Mouse (Mus musculus) neural tube, embryonic 14.5 days (tissue): ENCODE results near the gene Mvb12b. TPM values are rescaled to one million over a fixed set of nuclear protein-coding genes. Genes with fewer than 3 reads are reported as not detected.
A peak's percentile ranks its signal among the peaks of the same experiment; 100 is the strongest.

Experiments
- ATAC-seq: fragments of 200-750 bp; cut with Nextera tagmentation; 2 replicates; pipeline ENCODE4 v1.8.0; 2017; ENCODE audit warnings: low read depth, mild to moderate bottlenecking, moderate TSS enrichment, moderate library complexity
- H3K27ac ChIP-seq: fragments of 300-500 bp; sonication (generic); 2 replicates; pipeline ENCODE4 v1.5.1; 2014; ENCODE audit warnings: low read depth, mild to moderate bottlenecking, control low read depth, low read length, moderate library complexity, mixed read lengths
- H3K27me3 ChIP-seq: fragments of 300-500 bp; sonication (generic); 2 replicates; pipeline ENCODE4 v1.6.1; 2014; ENCODE audit warnings: low read length; ENCODE audit not compliant: control insufficient read depth, insufficient read depth
- H3K36me3 ChIP-seq: fragments of 300-500 bp; sonication (generic); 2 replicates; pipeline ENCODE4 v1.6.1; 2014; ENCODE audit warnings: low read length, mixed read lengths; ENCODE audit not compliant: control insufficient read depth, insufficient read depth
- H3K4me1 ChIP-seq: fragments of 300-500 bp; sonication (generic); 2 replicates; pipeline ENCODE4 v1.6.1; 2014; ENCODE audit warnings: low read length; ENCODE audit not compliant: control insufficient read depth, insufficient read depth
- H3K4me2 ChIP-seq: fragments of 300-500 bp; sonication (generic); 2 replicates; pipeline ENCODE4 v1.6.1; 2014; ENCODE audit warnings: mild to moderate bottlenecking, low read depth, low read length, control low read depth
- H3K4me3 ChIP-seq: fragments of 300-500 bp; sonication (generic); 2 replicates; pipeline ENCODE4 v1.5.1; 2014; ENCODE audit warnings: low read depth, low read length, control low read depth, mixed read lengths
- H3K9ac ChIP-seq: fragments of 300-500 bp; sonication (generic); replicated peaks from 2 replicates; pipeline ENCODE4 v1.6.1; 2014; ENCODE audit warnings: low read depth, mild to moderate bottlenecking, control low read depth, low read length, mixed read lengths
- H3K9me3 ChIP-seq: fragments of 300-500 bp; sonication (generic); 2 replicates; pipeline ENCODE4 v1.6.1; 2016; ENCODE audit warnings: low read length; ENCODE audit not compliant: control insufficient read depth
- WGBS: fragments of 180-500 bp; shearing (Covaris S2); extraction: QIAGEN DNeasy Blood & Tissue Kit; methylation state at CpG from one replicate; pipeline ENCODE4 v1.1.7; 2014; 5-methylcytosine and 5-hydroxymethylcytosine counted together
- polyA plus RNA-seq: library from polyadenylated mRNA; unstranded; fragments of >200 nt; fragmentation: Nextera tagmentation; extraction: Ambion mirVana; gene quantifications from 2 replicates; pipeline ENCODE4 v1.2.1, GENCODE M21; 2014

Mvb12b gene
- polyA plus RNA-seq, 1 experiment from 2014 or later = 54.0 TPM

GRCm38 (mm10) chr2:33759447-33759846 lies 128.3 kb downstream of the Mvb12b start:
- Histone ChIP-seq H3K27me3 (no peaks in the 10 kb centered on the region), H3K4me2 (no peak overlapping the region), H3K36me3 (no peaks in the 10 kb centered on the region), H3K27ac (no peak overlapping the region; the same call in 1 of the 2 replicates), H3K9me3 (no peaks in the 10 kb centered on the region), H3K4me3 (no peak overlapping the region), H3K9ac (no peak overlapping the region), H3K4me1 (peaks cover 33% of the 10 kb centered on the region)
- 36% methylated on average over 10 of the region's 10 CpGs for WGBS
- no peak for ATAC-seq

- H3K27ac ChIP-seq = no peak overlapping the region
Measured at GRCm38 (mm10) chr2:33755633-33756020, 132.1 kb downstream of the Mvb12b start.

GRCm38 (mm10) chr2:33754980-33755632 lies 132.6 kb downstream of the Mvb12b start:
- Histone ChIP-seq H3K4me2 (no peak overlapping the region), H3K27ac (no peak overlapping the region), H3K27me3 (no peaks in the 10 kb centered on the region), H3K4me3 (no peak overlapping the region), H3K4me1 (peaks cover 42% of the 10 kb centered on the region), H3K36me3 (0 out of 2 replicates have a peak, but pooled peaks cover 5% of the 10 kb centered on the region), H3K9me3 (no peaks in the 10 kb centered on the region), H3K9ac (no peak overlapping the region)
- no peak for ATAC-seq
- WGBS = 67% methylated on average over 7 of the region's 7 CpGs

More at GRCm38 (mm10) chr2:33755633-33756020, 132.1 kb downstream of the Mvb12b start:
- Histone ChIP-seq H3K4me3 (no peak overlapping the region), H3K9ac (no peak overlapping the region), H3K4me1 (peaks cover 46% of the 10 kb centered on the region), H3K9me3 (no peaks in the 10 kb centered on the region), H3K4me2 (no peak overlapping the region), H3K27me3 (no peaks in the 10 kb centered on the region), H3K36me3 (0 out of 2 replicates have a peak, but pooled peaks cover under 1% of the 10 kb centered on the region)
- WGBS = 67% methylated on average over 6 of the region's 6 CpGs
- no peak for ATAC-seq

- no peak overlapping the region for H3K4me3 ChIP-seq
- 74% methylated on average over 3 of the region's 3 CpGs for WGBS
- no peak overlapping the region for H3K4me2 ChIP-seq
- 0 out of 2 replicates have a peak overlapping the region, but pooled peaks have one; percentile 25 for H3K9ac ChIP-seq
- H3K4me1 ChIP-seq = peaks cover 33% of the 10 kb centered on the region
- H3K27ac ChIP-seq = peak overlapping the region; percentile 23; the same call in 1 of the 2 replicates
- ATAC-seq = no peak
- H3K36me3 ChIP-seq = 0 out of 2 replicates have a peak, but pooled peaks cover 7% of the 10 kb centered on the region
- H3K9me3 ChIP-seq = no peaks in the 10 kb centered on the region
- H3K27me3 ChIP-seq = no peaks in the 10 kb centered on the region
Measured at GRCm38 (mm10) chr2:33754317-33754633, 133.5 kb downstream of the Mvb12b start.

GRCm38 (mm10) chr2:33753630-33754316 lies 134.0 kb downstream of the Mvb12b start:
- Histone ChIP-seq H3K27ac (peak overlapping the region; percentile 23; the same call in 1 of the 2 replicates), H3K36me3 (0 out of 2 replicates have a peak, but pooled peaks cover 7% of the 10 kb centered on the region), H3K27me3 (no peaks in the 10 kb centered on the region), H3K4me2 (no peak overlapping the region), H3K9me3 (no peaks in the 10 kb centered on the region), H3K4me1 (peaks cover 29% of the 10 kb centered on the region), H3K4me3 (no peak overlapping the region), H3K9ac (0 out of 2 replicates have a peak overlapping the region, but pooled peaks have one; percentile 25)
- ATAC-seq = peak; percentile 70
- 24% methylated on average over 15 of the region's 15 CpGs for WGBS

GRCm38 (mm10) chr2:33750611-33751010 lies 137.1 kb downstream of the Mvb12b start:
- 86% methylated on average over 7 of the region's 7 CpGs for WGBS
- ATAC-seq = no peak

GRCm38 (mm10) chr2:33746471-33746870 lies 141.3 kb downstream of the Mvb12b start:
- WGBS = 12% methylated on average over 5 of the region's 5 CpGs
- Histone ChIP-seq H3K27me3 (no peaks in the 10 kb centered on the region), H3K4me1 (peaks cover 18% of the 10 kb centered on the region), H3K4me2 (no peak overlapping the region), H3K9me3 (no peaks in the 10 kb centered on the region), H3K4me3 (no peak overlapping the region), H3K9ac (no peak overlapping the region), H3K36me3 (peaks cover 10% of the 10 kb centered on the region; the same call in 1 of the 2 replicates), H3K27ac (no peak overlapping the region)
- ATAC-seq = peak; percentile 68

More at GRCm38 (mm10) chr2:33750611-33751010, 137.1 kb downstream of the Mvb12b start:
- Histone ChIP-seq H3K9me3 (no peaks in the 10 kb centered on the region), H3K9ac (no peak overlapping the region), H3K27ac (no peak overlapping the region), H3K4me1 (peaks cover 45% of the 10 kb centered on the region), H3K4me3 (no peak overlapping the region), H3K36me3 (0 out of 2 replicates have a peak, but pooled peaks cover 7% of the 10 kb centered on the region), H3K27me3 (no peaks in the 10 kb centered on the region), H3K4me2 (no peak overlapping the region)

GRCm38 (mm10) chr2:33745724-33746123 lies 142.0 kb downstream of the Mvb12b start:
- Histone ChIP-seq H3K9ac (no peak overlapping the region), H3K4me3 (no peak overlapping the region), H3K27ac (no peak overlapping the region), H3K4me1 (peaks cover 18% of the 10 kb centered on the region), H3K27me3 (no peaks in the 10 kb centered on the region), H3K9me3 (no peaks in the 10 kb centered on the region), H3K4me2 (no peak overlapping the region), H3K36me3 (peaks cover 10% of the 10 kb centered on the region; the same call in 1 of the 2 replicates)
- 96% methylated on average over 5 of the region's 5 CpGs for WGBS
- ATAC-seq = no peak

- Histone ChIP-seq H3K4me2 (no peak overlapping the region), H3K9me3 (no peaks in the 10 kb centered on the region), H3K9ac (no peak overlapping the region), H3K36me3 (peaks cover 7% of the 10 kb centered on the region; the same call in 1 of the 2 replicates), H3K27me3 (no peaks in the 10 kb centered on the region), H3K27ac (no peak overlapping the region), H3K4me3 (no peak overlapping the region), H3K4me1 (peaks cover 2% of the 10 kb centered on the region; the same call in 1 of the 2 replicates)
- WGBS = 63% methylated on average over 3 of the region's 3 CpGs
- no peak for ATAC-seq
Measured at GRCm38 (mm10) chr2:33737128-33737527, 150.6 kb downstream of the Mvb12b start.
